Mouse (Mus musculus): ENCODE measurements around the gene Vps18.

Vps18 gene

DNA sequence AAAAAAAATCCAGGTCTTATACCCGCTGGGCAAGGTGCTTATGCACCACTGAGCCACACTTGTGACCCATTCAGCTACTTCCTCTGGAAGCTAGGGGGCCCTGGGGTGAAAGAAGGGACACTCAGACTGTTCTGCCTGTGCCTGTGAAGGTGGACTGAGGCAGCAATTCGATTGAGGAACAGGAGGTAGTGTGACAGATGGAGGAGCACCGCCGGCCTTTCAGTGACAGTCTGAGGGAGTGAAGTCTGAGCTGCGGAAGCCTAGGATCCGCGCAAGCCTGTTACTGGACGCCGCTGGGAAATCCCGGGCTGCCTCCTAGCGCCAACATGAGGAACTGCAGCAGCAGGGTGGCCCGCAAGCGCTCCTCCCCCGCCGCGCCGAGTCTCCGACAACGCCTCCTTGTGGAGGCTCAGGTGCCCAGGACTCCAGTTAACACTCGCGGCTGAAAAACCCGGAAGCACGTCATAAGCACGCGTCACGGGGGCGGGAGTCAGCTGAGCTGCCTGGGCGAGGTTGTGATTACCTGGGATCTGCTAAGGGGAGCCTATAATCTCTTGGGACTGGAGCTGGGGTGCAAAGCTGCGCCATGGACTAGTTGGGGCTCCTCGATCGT is at the start of gene Vps18:
TSS of gene Vps18 (plus strand) at position 471 of the 613 bp plus-strand sequence.
- DNase-seq (ENCODE audit: low spot score): peak; percentile 99

DNA sequence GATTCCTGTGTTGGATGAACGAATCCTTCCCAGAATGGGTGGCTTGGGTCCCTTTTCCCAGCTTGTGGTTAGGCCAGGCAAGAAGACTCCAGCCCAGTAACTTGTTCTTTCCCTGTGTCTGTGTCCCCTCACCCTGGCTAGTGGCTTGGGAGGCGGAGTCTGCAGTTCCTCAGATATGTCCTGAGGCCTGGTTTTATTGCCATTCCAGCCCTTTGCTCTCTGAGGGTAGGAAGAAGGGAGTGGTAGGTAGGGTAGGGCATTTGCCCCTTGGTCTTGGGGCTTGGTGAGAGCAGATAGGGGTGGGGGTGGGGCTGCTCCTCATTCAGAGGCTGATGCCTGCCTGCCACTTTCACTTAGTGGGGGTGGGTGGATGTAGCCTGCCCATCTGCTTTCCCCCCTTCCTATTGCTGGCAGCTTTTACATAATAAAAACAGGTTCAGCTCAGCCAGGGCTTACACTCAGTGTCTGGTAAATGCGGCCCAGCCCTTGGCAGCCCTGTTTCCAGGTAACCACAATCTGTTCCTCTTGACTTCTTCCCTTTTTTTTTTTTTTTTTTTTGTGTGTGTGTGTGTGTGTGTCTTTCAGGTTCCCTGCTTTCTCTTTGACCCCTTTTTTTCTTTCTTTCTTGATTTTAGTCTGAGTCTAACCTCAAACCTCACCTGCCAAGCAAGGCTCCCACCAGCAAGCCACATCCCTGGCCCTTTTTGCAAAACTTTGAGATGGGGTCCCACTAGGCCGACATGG is 48.3 kb upstream of the Vps18 start:
- no peak for DNase-seq (ENCODE audit: low spot score)

- no peak for DNase-seq (ENCODE audit: low spot score)
Observed at GRCm38 (mm10) chr2:119240819-119241186, 47.7 kb upstream of the Vps18 start.

DNA sequence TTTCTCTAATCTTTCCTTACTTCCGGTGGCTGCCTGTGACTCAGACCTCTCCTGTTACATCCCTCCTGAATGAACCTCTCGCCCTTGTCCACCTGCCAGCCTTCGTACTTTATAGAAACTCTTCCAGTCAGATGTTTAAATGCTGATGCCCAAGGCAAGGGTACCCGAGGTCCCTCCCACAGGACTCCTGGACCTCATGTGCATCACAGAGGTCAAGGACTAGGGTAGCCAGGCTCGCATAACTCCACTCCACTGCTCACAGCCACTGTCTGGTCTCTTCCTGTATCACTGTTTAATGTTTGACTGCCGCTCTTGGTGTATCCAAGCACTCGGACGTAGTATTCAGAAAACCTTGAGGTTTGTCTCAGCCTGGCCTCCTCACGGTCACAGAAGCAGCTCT is 46.0 kb upstream of the Vps18 start:
- no peak for DNase-seq (ENCODE audit: low spot score)

DNA sequence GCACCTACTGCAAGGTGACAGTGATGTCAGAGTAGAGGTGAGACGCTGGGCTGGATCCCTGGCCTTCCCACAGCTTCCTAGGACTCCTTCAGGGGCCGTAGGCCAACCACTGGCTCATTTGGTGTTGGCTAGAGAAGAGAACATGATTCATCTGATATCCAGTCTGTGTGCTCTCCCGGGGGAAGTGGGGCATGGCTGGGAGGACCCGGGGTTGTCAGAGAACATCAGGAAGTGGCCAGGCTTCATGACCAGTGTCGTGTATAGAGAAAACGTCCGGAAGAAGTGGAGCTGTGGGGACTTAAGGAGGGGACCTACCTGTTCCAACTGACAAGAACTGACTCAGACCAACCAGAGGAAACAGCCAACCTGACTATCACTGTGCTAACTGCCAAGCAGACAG is 43.3 kb upstream of the Vps18 start:
- no peak for DNase-seq (ENCODE audit: low spot score)

- no peak for DNase-seq (ENCODE audit: low spot score)
Observed at GRCm38 (mm10) chr2:119247904-119248303, 40.6 kb upstream of the Vps18 start.

DNA sequence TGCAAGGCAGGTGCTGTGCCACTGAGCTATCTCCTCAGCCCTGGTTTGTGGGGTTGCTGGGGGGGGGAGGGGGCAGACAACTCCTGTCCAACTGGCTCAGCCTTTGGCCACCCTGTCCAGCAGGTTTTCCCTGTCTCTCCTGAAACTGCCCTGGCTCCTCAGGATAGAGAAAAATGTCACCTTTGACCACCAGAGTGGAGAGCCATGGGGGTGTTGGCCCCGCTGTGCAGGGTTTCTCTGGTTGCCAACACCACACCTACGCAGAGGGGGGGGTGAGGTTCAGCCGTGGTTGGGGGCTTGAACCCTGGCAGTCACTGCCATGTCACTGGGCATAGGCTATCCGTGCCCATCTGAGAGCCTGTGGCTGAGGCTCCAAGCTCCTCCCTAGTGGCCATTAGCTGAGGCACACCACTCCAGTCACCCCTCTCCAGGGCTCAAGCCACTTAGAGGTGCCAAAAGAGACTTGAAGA is 38.9 kb upstream of the Vps18 start:
- DNase-seq (ENCODE audit: low spot score): no peak

DNA sequence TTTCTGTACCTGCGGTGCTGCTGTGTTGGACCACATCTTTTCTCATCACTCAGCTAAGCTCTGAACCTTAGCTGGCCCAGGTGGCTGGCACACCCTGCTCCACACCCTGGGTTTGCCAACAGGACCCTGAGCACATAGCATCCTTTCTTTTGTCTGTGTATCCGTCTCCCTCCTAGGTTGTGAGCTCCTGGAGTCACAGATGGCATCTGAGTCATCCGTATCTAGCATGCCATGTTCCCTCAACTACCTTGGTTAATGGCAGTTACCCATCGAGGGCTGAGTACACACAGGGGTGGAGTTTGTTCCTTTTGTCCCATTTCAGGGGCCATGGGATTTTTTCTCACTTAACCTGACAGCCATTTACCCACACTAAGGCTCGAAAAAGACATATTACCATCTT is 38.2 kb upstream of the Vps18 start:
- no peak for DNase-seq (ENCODE audit: low spot score)

DNA sequence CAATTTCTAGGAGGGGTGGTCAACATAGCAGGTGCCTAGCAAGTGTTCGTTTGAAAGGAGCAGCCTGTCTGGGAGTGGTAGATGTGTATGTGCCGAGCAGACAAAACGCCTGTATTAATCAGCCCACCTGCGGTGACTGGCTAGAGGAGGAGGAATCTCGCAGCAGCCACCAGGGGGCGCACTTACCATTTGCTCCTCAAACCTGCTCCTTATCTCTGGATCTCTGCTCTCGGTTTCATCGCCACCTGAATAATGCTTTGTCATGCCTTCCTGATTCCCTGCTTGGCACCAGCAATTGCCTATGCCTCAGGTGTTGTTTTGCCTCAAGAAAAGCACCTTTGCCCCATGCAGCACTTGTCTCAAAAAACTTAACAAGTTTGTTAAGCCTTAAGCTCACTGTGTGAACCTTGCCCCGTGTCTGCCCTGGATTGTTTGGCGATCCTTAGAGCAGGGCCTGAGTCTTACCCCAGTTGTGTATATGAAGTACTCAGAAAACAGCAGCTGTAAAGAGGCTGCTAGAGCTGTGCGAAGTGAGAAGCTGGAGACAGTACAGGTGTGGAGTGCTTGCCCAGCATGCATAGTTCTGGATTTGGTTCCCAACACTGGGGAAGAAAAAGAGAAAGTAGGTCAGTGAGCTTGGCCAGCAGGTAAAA is 37.6 kb upstream of the Vps18 start:
- peak; percentile 90 for DNase-seq (ENCODE audit: low spot score)

GRCm38 (mm10) chr2:119254976-119255375 is 33.6 kb upstream of the Vps18 start:
- no peak for DNase-seq (ENCODE audit: low spot score)

DNA sequence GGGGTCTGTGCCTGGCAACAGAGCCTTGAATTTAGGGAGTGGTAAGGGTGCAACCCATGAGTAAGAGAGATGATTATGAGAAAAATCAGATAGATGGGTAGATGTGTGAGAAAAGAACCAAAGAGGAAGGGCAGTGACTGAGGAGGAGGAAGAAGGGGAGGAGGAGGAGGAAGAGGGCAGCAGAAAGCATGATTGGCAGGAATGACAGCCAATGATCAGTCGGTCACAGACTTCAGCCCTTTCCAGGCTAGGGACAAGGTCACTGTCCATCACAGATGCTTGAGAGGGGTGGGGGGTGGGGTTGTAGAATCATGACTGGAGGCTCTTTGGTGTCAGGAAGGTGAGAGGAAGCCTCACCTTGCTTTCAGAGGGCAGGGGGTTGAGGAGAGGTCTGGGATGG is 28.0 kb upstream of the Vps18 start:
- no peak for DNase-seq (ENCODE audit: low spot score)

- no peak for DNase-seq (ENCODE audit: low spot score)
Observed at GRCm38 (mm10) chr2:119261326-119261725, 27.2 kb upstream of the Vps18 start.

- DNase-seq (ENCODE audit: low spot score): no peak
Observed at GRCm38 (mm10) chr2:119262978-119263377, 25.6 kb upstream of the Vps18 start.

GRCm38 (mm10) chr2:119263813-119264212 is 24.7 kb upstream of the Vps18 start:
- DNase-seq (ENCODE audit: low spot score): no peak

DNA sequence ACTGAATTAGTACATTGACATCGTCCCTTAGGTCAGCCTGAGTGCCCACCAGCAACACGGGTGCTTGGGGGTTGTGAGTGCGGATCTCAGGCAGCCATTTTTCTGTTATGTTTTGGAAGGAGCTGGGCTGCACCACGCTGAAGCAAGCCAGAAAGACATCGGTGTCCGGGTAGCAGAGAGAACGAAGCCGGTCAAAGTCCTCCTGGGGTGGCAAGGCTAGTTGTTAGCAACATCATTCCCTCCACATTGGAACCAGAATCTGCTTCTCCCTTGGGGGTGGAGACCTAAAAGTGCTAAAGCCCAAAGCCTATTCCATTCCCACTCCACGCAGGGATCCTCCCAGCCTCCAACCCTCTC is 18.3 kb upstream of the Vps18 start:
- no peak for DNase-seq (ENCODE audit: low spot score)

DNA sequence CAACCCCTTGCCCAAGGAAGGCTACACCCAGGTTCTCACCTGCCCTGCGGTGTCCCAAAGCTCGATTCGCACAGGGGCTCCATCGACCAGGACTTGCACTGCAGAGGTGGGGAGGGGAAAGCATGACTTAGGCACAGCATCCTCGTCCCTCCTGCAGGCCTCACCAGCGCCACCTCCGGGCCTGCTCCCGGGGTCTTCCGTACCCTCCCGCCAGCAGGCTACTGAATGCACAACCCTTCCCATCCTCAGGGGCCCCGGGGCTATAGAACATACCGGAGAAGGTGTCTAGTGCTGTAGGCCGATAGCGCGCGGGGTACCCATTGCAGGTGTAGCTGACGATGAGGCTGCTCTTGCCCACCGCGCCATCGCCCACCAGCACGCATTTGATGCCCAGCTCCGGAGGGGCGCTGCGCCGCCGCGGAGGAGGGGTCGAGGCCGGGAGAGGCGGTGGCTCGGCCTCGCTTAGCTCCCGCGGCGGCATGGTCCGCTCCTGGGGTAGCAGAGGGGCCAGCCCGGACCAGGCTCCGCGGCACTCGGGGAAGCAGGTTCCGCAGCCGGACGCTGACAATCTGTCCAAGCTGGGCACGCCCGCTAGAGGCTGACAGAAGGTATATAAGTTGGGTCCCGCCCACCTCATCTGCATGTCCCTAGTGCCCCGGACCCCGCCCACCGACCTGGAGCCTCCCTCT is 17.8 kb upstream of the Vps18 start, which contains the start of gene Rhov:
TSS of gene Rhov (minus strand) at position 630 of the 689 bp plus-strand sequence.
- peak; percentile 56 for DNase-seq (ENCODE audit: low spot score)

DNA sequence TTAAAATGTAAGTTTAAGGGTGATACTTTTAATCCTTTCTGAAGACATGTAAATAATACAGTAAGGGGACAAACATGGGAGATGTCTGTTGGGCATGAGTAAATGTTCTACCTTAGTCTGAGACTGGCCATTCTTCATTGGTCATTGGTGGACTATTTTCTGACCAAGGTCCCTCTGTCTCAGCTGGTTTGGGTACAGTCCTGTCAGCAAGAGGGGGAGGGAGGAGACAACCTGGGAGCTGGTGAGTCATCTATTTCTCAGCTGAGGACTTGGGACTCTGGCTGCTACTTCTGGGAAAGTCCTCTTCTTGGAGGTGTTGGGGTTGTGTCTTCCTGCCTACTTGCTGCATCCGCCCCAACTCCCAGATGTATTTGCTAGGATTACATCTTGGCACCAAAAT is 14.4 kb upstream of the Vps18 start:
- DNase-seq (ENCODE audit: low spot score): no peak

- no peak for DNase-seq (ENCODE audit: low spot score)
Observed at GRCm38 (mm10) chr2:119276926-119277325, 11.6 kb upstream of the Vps18 start.

- DNase-seq (ENCODE audit: low spot score): no peak
Observed at GRCm38 (mm10) chr2:119277810-119278209, 10.7 kb upstream of the Vps18 start.

GRCm38 (mm10) chr2:119281899-119282565 is 6.5 kb upstream of the Vps18 start:
- DNase-seq (ENCODE audit: low spot score): no peak

- no peak for DNase-seq (ENCODE audit: low spot score)
Observed at GRCm38 (mm10) chr2:119287372-119287771, 1.2 kb upstream of the Vps18 start.

DNA sequence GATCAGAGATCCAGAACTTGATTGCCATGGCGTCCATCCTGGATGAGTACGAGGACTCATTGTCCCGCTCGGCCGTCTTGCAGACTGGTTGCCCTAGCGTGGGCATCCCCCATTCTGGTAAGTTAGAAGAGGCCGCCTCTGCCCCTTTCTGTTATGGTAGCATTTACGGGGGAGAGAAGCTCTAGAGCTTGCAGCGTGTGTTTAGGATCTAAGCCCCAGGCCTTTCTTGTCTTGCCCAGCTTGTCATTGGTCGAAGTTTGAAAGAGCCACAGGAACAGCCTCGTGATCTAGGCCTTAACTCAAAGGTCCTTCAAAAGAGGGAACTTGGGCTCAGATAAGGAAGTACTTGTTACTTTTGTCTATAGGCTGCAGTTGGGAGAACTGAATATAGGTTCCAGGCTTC is 475 bp downstream of the Vps18 start:
- peak; percentile 35 for DNase-seq (ENCODE audit: low spot score)
